Mouse (Mus musculus) CH12.LX (cell line): Measurements from ENCODE around the gene Sept3. TPM values are rescaled to one million over a fixed set of nuclear protein-coding genes. Genes with fewer than 3 reads are reported as not detected.

ENCODE experiments used
- DNase-seq: peaks from one replicate; pipeline ENCODE4 v3.0.0-alpha.2; 2013; ENCODE audit errors: extremely low read depth
- H3K27ac ChIP-seq: 2 replicates; pipeline ENCODE4 v1.5.1; 2012; ENCODE audit warnings: low read depth, mild to moderate bottlenecking, control low read depth, moderate library complexity; ENCODE audit not compliant: insufficient read depth
- H3K27me3 ChIP-seq: replicated peaks from 2 replicates; pipeline ENCODE3; 2012; ENCODE audit warnings: inconsistent platforms
- H3K36me3 ChIP-seq, 2 experiments: replicated peaks in 1 of 2; 2 replicates each; pipeline versions ENCODE3 to v1.6.1; 2012; ENCODE audit warnings: inconsistent platforms in 1 of 2, low read length in 1 of 2, mild to moderate bottlenecking in 1 of 2, mixed read lengths in 1 of 2, moderate library complexity in 1 of 2; ENCODE audit not compliant: control insufficient read depth in 1 of 2, insufficient read depth in 1 of 2
- H3K4me1 ChIP-seq, 2 experiments: 2 replicates each; pipeline ENCODE4 v1.6.1; 2012; ENCODE audit warnings: inconsistent platforms in 1 of 2, moderate library complexity in 1 of 2; ENCODE audit not compliant: insufficient read depth in 2 of 2, control insufficient read depth in 1 of 2
- H3K4me2 ChIP-seq: 2 replicates; pipeline ENCODE4 v1.6.1; 2012; ENCODE audit warnings: low read depth, mild to moderate bottlenecking, control low read depth; ENCODE audit not compliant: poor library complexity, insufficient read depth, severe bottlenecking
- H3K4me3 ChIP-seq, 3 experiments: fragments of 150-350 bp in 1 of 3; sonication (generic) in 1 of 3; replicated peaks in 1 of 3; 2 replicates each; pipeline versions ENCODE3 to v1.5.1; 2011 to 2012; ENCODE audit warnings: low read depth in 2 of 3, low read length in 2 of 3, mild to moderate bottlenecking in 2 of 3, moderate library complexity in 2 of 3, control low read depth in 1 of 3, improper control_type of control experiment in 1 of 3, inconsistent platforms in 1 of 3, mixed read lengths in 1 of 3; ENCODE audit not compliant: poor library complexity in 1 of 3
- H3K79me2 ChIP-seq: replicated peaks from 2 replicates; pipeline ENCODE4 v1.6.1; 2012; ENCODE audit warnings: mild to moderate bottlenecking, moderate library complexity; ENCODE audit not compliant: control insufficient read depth, poor library complexity, insufficient read depth, severe bottlenecking; ENCODE audit errors: extremely low read depth
- H3K9ac ChIP-seq: 2 replicates; pipeline ENCODE4 v1.6.1; 2012; ENCODE audit warnings: low read depth, mild to moderate bottlenecking, control low read depth, moderate library complexity; ENCODE audit not compliant: insufficient read depth
- H3K9me3 ChIP-seq: replicated peaks from 2 replicates; pipeline ENCODE3; 2012; ENCODE audit warnings: low read length, inconsistent platforms, mixed read lengths
- BHLHE40 ChIP-seq: IDR thresholded peaks from 2 replicates; pipeline ENCODE4 v1.6.1; 2011; ENCODE audit warnings: mild to moderate bottlenecking, low read depth, low read length, improper control_type of control experiment
- CHD1 ChIP-seq: IDR thresholded peaks from 2 replicates; pipeline ENCODE4 v1.6.1; 2012; ENCODE audit warnings: low read depth, low read length, improper control_type of control experiment, inconsistent platforms
- CHD2 ChIP-seq: IDR thresholded peaks from 2 replicates; pipeline ENCODE4 v1.6.1; 2011; ENCODE audit warnings: low read length, improper control_type of control experiment
- CTCF ChIP-seq, 2 experiments: IDR thresholded peaks in 1 of 2; conservative IDR thresholded peaks in 1 of 2; 2 replicates each; pipeline ENCODE4 v1.5.1; 2011 to 2012; ENCODE audit warnings: low read depth in 2 of 2, low read length in 2 of 2, improper control_type of control experiment in 1 of 2, inconsistent platforms in 1 of 2, mild to moderate bottlenecking in 1 of 2, moderate library complexity in 1 of 2
- EP300 ChIP-seq: IDR thresholded peaks from 2 replicates; pipeline ENCODE4 v1.6.1; 2011; ENCODE audit warnings: low read length, improper control_type of control experiment
- GABPA ChIP-seq: IDR thresholded peaks from 2 replicates; pipeline ENCODE4 v1.6.1; 2012; ENCODE audit warnings: low read depth, low read length, improper control_type of control experiment, inconsistent platforms; ENCODE audit not compliant: insufficient replicate concordance
- HCFC1 ChIP-seq: IDR thresholded peaks from 2 replicates; pipeline ENCODE4 v1.6.1; 2012; ENCODE audit warnings: low read depth, mild to moderate bottlenecking, inconsistent platforms, low read length, improper control_type of control experiment
- IRF4 ChIP-seq: IDR thresholded peaks from 2 replicates; pipeline ENCODE4 v1.6.1; 2014; ENCODE audit warnings: low read depth, mild to moderate bottlenecking, inconsistent platforms, low read length, improper control_type of control experiment
- KAT2A ChIP-seq: IDR thresholded peaks from 2 replicates; pipeline ENCODE4 v1.6.1; 2012; ENCODE audit warnings: low read length, improper control_type of control experiment, inconsistent platforms; ENCODE audit not compliant: insufficient replicate concordance
- MAFK ChIP-seq: IDR thresholded peaks from 2 replicates; pipeline ENCODE4 v1.6.1; 2011; ENCODE audit warnings: low read length, improper control_type of control experiment; ENCODE audit not compliant: insufficient replicate concordance
- MAX ChIP-seq: IDR thresholded peaks from 2 replicates; pipeline ENCODE4 v1.6.1; 2011; ENCODE audit warnings: low read length, improper control_type of control experiment
- MAZ ChIP-seq: IDR thresholded peaks from 2 replicates; pipeline ENCODE4 v1.6.1; 2012; ENCODE audit warnings: low read depth, mild to moderate bottlenecking, inconsistent platforms, low read length, improper control_type of control experiment, moderate library complexity
- MEF2A ChIP-seq: IDR thresholded peaks from 2 replicates; pipeline ENCODE4 v1.6.1; 2014; ENCODE audit warnings: low read depth, mild to moderate bottlenecking, inconsistent platforms, low read length, improper control_type of control experiment, borderline replicate concordance
- NELFE ChIP-seq: IDR thresholded peaks from 2 replicates; pipeline ENCODE4 v1.6.1; 2011; ENCODE audit warnings: low read depth, low read length, improper control_type of control experiment
- PAX5 ChIP-seq: IDR thresholded peaks from 2 replicates; pipeline ENCODE4 v1.6.1; 2012; ENCODE audit warnings: low read length, inconsistent platforms, mixed read lengths
- TBP ChIP-seq: conservative IDR thresholded peaks from 2 replicates; pipeline ENCODE4 v1.6.1; 2011; ENCODE audit warnings: low read depth, low read length, improper control_type of control experiment
- UBTF ChIP-seq: IDR thresholded peaks from 2 replicates; pipeline ENCODE4 v1.6.1; 2012; ENCODE audit warnings: low read depth, mild to moderate bottlenecking, inconsistent platforms, low read length, improper control_type of control experiment, moderate library complexity
- USF1 ChIP-seq: IDR thresholded peaks from 2 replicates; pipeline ENCODE4 v1.6.1; 2014; ENCODE audit warnings: low read depth, mild to moderate bottlenecking, inconsistent platforms, low read length, improper control_type of control experiment
- USF2 ChIP-seq: conservative IDR thresholded peaks from 2 replicates; pipeline ENCODE4 v1.6.1; 2011; ENCODE audit warnings: low read depth, low read length, improper control_type of control experiment
- ZC3H11A ChIP-seq: IDR thresholded peaks from 2 replicates; pipeline ENCODE4 v1.6.1; 2012; ENCODE audit warnings: low read depth, mild to moderate bottlenecking, inconsistent platforms, low read length, improper control_type of control experiment
- dilution Hi-C: fragments of 300-500 bp; cut with MboI; formaldehyde crosslinking; loops from 2 replicates; pipeline ENCODE4 v1.14.3; 2020; ENCODE audit warnings: low sequenced_read_pairs; ENCODE audit not compliant: extremely low pct_unique_long_range_greater_than_20kb, extremely low pct_ligation_motif_present
- in situ Hi-C: fragments of 300-500 bp; cut with MboI; formaldehyde crosslinking; loops from 3 replicates; pipeline ENCODE4 v1.14.3; 2019; ENCODE audit warnings: low sequenced_read_pairs, low pct_ligation_motif_present, low pct_unique_long_range_greater_than_20kb, mixed read lengths
- polyA plus RNA-seq: library from polyadenylated mRNA; unstranded; fragments of >175 nt; gene quantifications from 2 replicates; pipeline ENCODE4 v1.2.1, GENCODE M21; 2012; ENCODE audit warnings: low read depth; ENCODE audit not compliant: insufficient read length
- total RNA-seq, 2 experiments: library from RNA; depleted of rRNA; stranded (reverse); fragments of 300-350 nt in 1 of 2; fragments of >200 nt in 1 of 2; gene quantifications; 2 replicates each; pipeline ENCODE4 v1.2.3; 2012 to 2014

The Sept3 gene
- total and polyA plus RNA-seq, 3 experiments = 0.04 to 0.07 TPM; not detected in 1

GRCm38 (mm10) chr15:82325382-82325781 lies 50.7 kb downstream of the Sept3 start:
- Histone ChIP-seq H3K36me3 (peaks cover 7 to 19% of the 10 kb centered on the region in 2 experiments), H3K9me3 (no peaks in the 10 kb centered on the region), H3K27me3 (peaks cover 2% of the 10 kb centered on the region), H3K4me3 (no peak overlapping the region), H3K79me2 (no peaks in the 10 kb centered on the region)
- dilution Hi-C loops = no loop called here
- no peak for TF ChIP-seq CHD1
- TF ChIP-seq UBTF = no peak
- TF ChIP-seq IRF4 = no peak
- TF ChIP-seq, all 38 proteins: peak for 0
- Histone ChIP-seq H3K4me2 (no peak overlapping the region), H3K9ac (no peak overlapping the region), H3K4me1 (no peaks in the 10 kb centered on the region), H3K27ac (no peak overlapping the region)
- DNase-seq = no peak
- in situ Hi-C loops = no loop called here

GRCm38 (mm10) chr15:82335194-82335593 lies 60.5 kb downstream of the Sept3 start:
- TF ChIP-seq USF1 (no peak), USF2 (no peak), MAFK (no peak), UBTF (no peak), TBP (no peak), NELFE (no peak), CHD2 (no peak), MAX (no peak), ZC3H11A (no peak), PAX5 (no peak), CTCF (conservative IDR thresholded peaks at IDR 0.05 in 1 of 2, IDR thresholded peaks at IDR 0.05 in 1 of 2; ENCODE audit: low read depth in 2 of 2, low read length in 2 of 2) (no peak), EP300 (no peak), HCFC1 (no peak), BHLHE40 (no peak), KAT2A (no peak), MAZ (no peak), MEF2A (no peak), GABPA (no peak)
- no peak overlapping the region for H3K4me3 ChIP-seq
- in situ Hi-C loops = no loop called here
- no peak overlapping the region for H3K9ac ChIP-seq
- H3K4me2 ChIP-seq = no peak overlapping the region
- peaks cover 40 to 62% of the 10 kb centered on the region in 2 experiments for H3K36me3 ChIP-seq
- H3K4me1 ChIP-seq = peaks cover 4 to 9% of the 10 kb centered on the region in 2 experiments; a peak in 3 of 4 replicates
- no peak for DNase-seq
- no peaks in the 10 kb centered on the region for H3K9me3 ChIP-seq
- H3K27ac ChIP-seq = no peak overlapping the region
- H3K79me2 ChIP-seq = no peaks in the 10 kb centered on the region
- H3K27me3 ChIP-seq = peaks cover 6% of the 10 kb centered on the region
- dilution Hi-C loops = no loop called here
